Mouse (Mus musculus): ENCODE measurements around the gene Napa. TPM values are rescaled to one million over a fixed set of nuclear protein-coding genes. Genes with fewer than 3 reads are reported as not detected.

Gene Napa
- polyA plus RNA-seq, 1 experiment from 2014 or later, result 168 TPM

DNA sequence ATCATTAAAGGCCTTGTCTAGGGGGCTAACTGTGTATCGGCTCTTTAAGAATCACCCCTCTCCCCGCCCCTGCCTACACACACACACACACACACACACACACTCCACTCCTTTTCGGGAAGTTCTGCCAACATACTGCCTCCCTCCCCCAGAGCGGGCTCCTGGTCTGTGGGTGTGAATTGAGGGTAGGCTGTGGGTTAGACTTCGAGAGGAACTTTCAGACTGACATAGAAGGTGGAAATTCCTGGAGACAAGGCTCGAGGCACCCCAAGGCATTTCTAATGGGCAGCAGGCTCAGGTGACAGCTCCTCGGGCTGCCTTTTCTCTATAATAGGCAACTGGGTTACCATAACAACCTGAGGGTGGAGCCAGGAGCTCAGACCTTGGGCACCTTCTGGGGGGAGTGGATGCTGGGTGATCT, 33.9 kb downstream of the Napa start:
- H3K9ac ChIP-seq (ENCODE audit: low read depth, low read length), result no peak overlapping the region
- no peak for ATAC-seq (replicated peaks; ENCODE audit: insufficient number of reproducible peaks, low FRiP score, low TSS enrichment)

DNA sequence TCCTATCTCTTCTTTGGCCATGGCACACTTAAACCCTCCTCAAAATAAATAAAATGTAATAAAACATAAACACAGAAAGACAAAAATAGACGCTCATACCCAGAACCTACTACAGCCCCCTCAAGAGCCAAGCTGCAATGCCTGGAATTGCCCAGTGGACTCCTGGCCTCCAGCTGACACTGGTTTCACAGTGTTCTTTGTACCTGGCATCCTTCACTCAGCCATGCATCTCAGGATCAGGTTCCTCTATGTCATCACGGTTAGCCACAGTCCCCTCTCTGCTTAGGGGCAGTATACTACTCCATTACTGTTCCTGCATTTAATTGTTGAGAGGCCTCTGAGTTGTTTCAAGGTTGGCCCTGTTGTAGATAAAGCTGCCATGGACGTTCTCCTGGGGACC, 34.7 kb downstream of the Napa start:
- Histone ChIP-seq H3K4me1 (ENCODE audit: control insufficient read depth, insufficient read depth, low read length) (peaks cover 19% of the 10 kb centered on the region; the same call in 1 of the 2 replicates), H3K36me3 (ENCODE audit: control insufficient read depth, insufficient read depth, low read length) (no peaks in the 10 kb centered on the region), H3K27me3 (ENCODE audit: control insufficient read depth, insufficient read depth, low read length) (peaks cover 8% of the 10 kb centered on the region), H3K9me3 (replicated peaks; ENCODE audit: control insufficient read depth, low read length) (no peaks in the 10 kb centered on the region), H3K9ac (ENCODE audit: low read depth, low read length) (no peak overlapping the region), H3K27ac (ENCODE audit: low read depth, low read length) (no peak overlapping the region), H3K4me2 (no peak overlapping the region), H3K4me3 (ENCODE audit: low read depth, low read length) (no peak overlapping the region)
- no peak for ATAC-seq (replicated peaks; ENCODE audit: insufficient number of reproducible peaks, low FRiP score, low TSS enrichment)
- 52% methylated on average over 3 of the region's 3 CpGs for WGBS (ENCODE audit: insufficient replicate concordance)

More for the DNA sequence above, 33.9 kb downstream of the Napa start:
- Histone ChIP-seq H3K4me1 (ENCODE audit: control insufficient read depth, insufficient read depth, low read length) (peaks cover 19% of the 10 kb centered on the region; the same call in 1 of the 2 replicates), H3K27me3 (ENCODE audit: control insufficient read depth, insufficient read depth, low read length) (peaks cover 8% of the 10 kb centered on the region), H3K36me3 (ENCODE audit: control insufficient read depth, insufficient read depth, low read length) (0 out of 2 replicates have a peak, but pooled peaks cover 3% of the 10 kb centered on the region), H3K4me3 (ENCODE audit: low read depth, low read length) (no peak overlapping the region), H3K9me3 (replicated peaks; ENCODE audit: control insufficient read depth, low read length) (no peaks in the 10 kb centered on the region), H3K27ac (ENCODE audit: low read depth, low read length) (no peak overlapping the region), H3K4me2 (no peak overlapping the region; the same call in 1 of the 2 replicates)
- WGBS (ENCODE audit: insufficient replicate concordance), result 13% methylated on average over 7 of the region's 7 CpGs

DNA sequence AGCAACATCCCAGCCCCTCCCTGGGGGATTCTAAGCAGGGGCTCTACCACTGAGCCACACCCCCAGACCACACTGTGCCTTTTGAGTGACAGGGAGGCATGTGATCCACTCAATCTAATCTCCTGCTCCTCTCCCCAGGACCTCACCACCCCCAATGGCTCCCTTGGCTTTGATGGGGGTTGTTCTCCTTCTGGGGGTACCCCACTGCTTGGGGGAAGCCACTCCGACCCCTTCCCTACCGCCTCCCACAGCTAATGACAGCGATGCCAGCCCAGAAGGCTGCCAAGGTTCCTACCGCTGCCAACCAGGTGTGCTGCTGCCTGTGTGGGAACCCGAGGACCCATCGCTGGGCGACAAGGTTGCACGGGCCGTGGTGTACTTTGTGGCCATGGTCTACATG, 35.4 kb downstream of the Napa start:
- 85% methylated on average over 9 of the region's 9 CpGs for WGBS (ENCODE audit: insufficient replicate concordance)
- Histone ChIP-seq H3K27ac (ENCODE audit: low read depth, low read length) (no peak overlapping the region), H3K9me3 (replicated peaks; ENCODE audit: control insufficient read depth, low read length) (no peaks in the 10 kb centered on the region), H3K27me3 (ENCODE audit: control insufficient read depth, insufficient read depth, low read length) (peaks cover 8% of the 10 kb centered on the region), H3K4me3 (ENCODE audit: low read depth, low read length) (no peak overlapping the region), H3K9ac (ENCODE audit: low read depth, low read length) (no peak overlapping the region), H3K4me1 (ENCODE audit: control insufficient read depth, insufficient read depth, low read length) (peaks cover 18% of the 10 kb centered on the region; the same call in 1 of the 2 replicates), H3K4me2 (no peak overlapping the region), H3K36me3 (ENCODE audit: control insufficient read depth, insufficient read depth, low read length) (no peaks in the 10 kb centered on the region)
- ATAC-seq (replicated peaks; ENCODE audit: insufficient number of reproducible peaks, low FRiP score, low TSS enrichment), result no peak

GRCm38 (mm10) chr7:16134951-16135392, 36.7 kb downstream of the Napa start:
- 66% methylated on average over 7 of the region's 7 CpGs for WGBS (ENCODE audit: insufficient replicate concordance)
- ATAC-seq (replicated peaks; ENCODE audit: insufficient number of reproducible peaks, low FRiP score, low TSS enrichment), result no peak

DNA sequence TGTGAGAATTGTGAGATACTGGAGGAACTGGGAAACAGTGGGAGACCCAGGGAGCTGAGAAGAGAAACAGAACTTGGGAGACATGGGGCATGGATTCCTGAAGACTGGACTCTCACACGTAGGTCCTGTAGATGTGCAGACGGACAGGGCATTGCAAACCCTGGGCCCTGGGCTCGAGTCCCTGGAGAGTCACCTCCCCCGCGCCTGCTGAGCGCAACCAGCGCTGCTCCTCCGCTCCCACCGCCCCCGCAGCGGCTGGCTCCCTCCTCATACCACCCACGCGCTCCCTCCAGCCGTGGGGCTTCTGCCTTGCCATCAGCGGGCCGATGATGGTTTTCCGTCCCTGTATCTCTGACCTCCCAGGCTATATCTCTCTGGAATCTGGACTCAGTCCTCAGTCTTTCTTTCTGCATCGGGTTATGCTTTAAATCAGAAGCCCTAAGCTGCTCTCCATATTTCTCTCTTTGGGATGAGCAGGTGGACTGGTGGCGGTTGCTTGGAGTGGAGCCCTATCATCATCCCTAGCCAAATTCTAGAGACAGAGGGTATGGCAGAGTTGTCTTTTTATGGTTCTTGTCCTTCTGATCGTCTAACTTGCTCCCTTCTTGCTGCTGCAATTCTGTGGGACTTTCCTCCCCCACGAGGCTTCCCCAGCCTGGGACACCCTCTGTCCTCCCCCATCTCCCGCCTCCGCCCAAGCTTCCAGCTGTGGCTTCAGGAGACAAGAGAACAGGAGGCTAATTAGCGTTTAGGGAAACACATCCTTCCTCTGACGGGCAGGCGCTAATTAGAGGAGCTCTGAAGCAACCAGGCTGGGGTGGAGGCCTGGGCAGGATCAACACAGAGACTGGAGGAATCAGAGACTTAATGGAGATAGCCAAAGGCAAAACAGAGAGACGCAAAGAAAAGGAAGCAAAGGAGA, 48.5 kb downstream of the Napa start:
- no peaks in the 10 kb centered on the region for H3K36me3 ChIP-seq (ENCODE audit: control insufficient read depth, insufficient read depth, low read length)
- H3K27ac ChIP-seq (ENCODE audit: low read depth, low read length), result no peak overlapping the region
- H3K27me3 ChIP-seq (ENCODE audit: control insufficient read depth, insufficient read depth, low read length), result peaks cover 31% of the 10 kb centered on the region
- 30% methylated on average over 27 of the region's 27 CpGs for WGBS (ENCODE audit: insufficient replicate concordance)
- H3K4me1 ChIP-seq (ENCODE audit: control insufficient read depth, insufficient read depth, low read length), result no peaks in the 10 kb centered on the region
- no peak overlapping the region for H3K4me3 ChIP-seq (ENCODE audit: low read depth, low read length)
- no peak overlapping the region for H3K4me2 ChIP-seq
- ATAC-seq (replicated peaks; ENCODE audit: insufficient number of reproducible peaks, low FRiP score, low TSS enrichment), result no peak
- H3K9me3 ChIP-seq (replicated peaks; ENCODE audit: control insufficient read depth, low read length), result no peaks in the 10 kb centered on the region
- H3K9ac ChIP-seq (ENCODE audit: low read depth, low read length), result no peak overlapping the region

More at GRCm38 (mm10) chr7:16134951-16135392, 36.7 kb downstream of the Napa start:
- Histone ChIP-seq H3K9ac (ENCODE audit: low read depth, low read length) (no peak overlapping the region), H3K4me1 (ENCODE audit: control insufficient read depth, insufficient read depth, low read length) (peaks cover 11% of the 10 kb centered on the region; the same call in 1 of the 2 replicates), H3K36me3 (ENCODE audit: control insufficient read depth, insufficient read depth, low read length) (no peaks in the 10 kb centered on the region), H3K4me3 (ENCODE audit: low read depth, low read length) (no peak overlapping the region), H3K9me3 (replicated peaks; ENCODE audit: control insufficient read depth, low read length) (no peaks in the 10 kb centered on the region), H3K27ac (ENCODE audit: low read depth, low read length) (no peak overlapping the region), H3K4me2 (no peak overlapping the region), H3K27me3 (ENCODE audit: control insufficient read depth, insufficient read depth, low read length) (peaks cover 8% of the 10 kb centered on the region)

- H3K36me3 ChIP-seq (ENCODE audit: control insufficient read depth, insufficient read depth, low read length), result no peaks in the 10 kb centered on the region
- no peak overlapping the region for H3K4me3 ChIP-seq (ENCODE audit: low read depth, low read length)
- WGBS (ENCODE audit: insufficient replicate concordance), result 14% methylated on average over 15 of the region's 15 CpGs
- no peak overlapping the region for H3K4me2 ChIP-seq
- H3K27me3 ChIP-seq (ENCODE audit: control insufficient read depth, insufficient read depth, low read length), result peaks cover 31% of the 10 kb centered on the region
- no peak for ATAC-seq (replicated peaks; ENCODE audit: insufficient number of reproducible peaks, low FRiP score, low TSS enrichment)
- H3K27ac ChIP-seq (ENCODE audit: low read depth, low read length), result no peak overlapping the region
- no peaks in the 10 kb centered on the region for H3K9me3 ChIP-seq (replicated peaks; ENCODE audit: control insufficient read depth, low read length)
- no peaks in the 10 kb centered on the region for H3K4me1 ChIP-seq (ENCODE audit: control insufficient read depth, insufficient read depth, low read length)
- no peak overlapping the region for H3K9ac ChIP-seq (ENCODE audit: low read depth, low read length)
These were observed 49.4 kb downstream of the Napa start for GRCm38 (mm10) chr7:16147643-16148042.

DNA sequence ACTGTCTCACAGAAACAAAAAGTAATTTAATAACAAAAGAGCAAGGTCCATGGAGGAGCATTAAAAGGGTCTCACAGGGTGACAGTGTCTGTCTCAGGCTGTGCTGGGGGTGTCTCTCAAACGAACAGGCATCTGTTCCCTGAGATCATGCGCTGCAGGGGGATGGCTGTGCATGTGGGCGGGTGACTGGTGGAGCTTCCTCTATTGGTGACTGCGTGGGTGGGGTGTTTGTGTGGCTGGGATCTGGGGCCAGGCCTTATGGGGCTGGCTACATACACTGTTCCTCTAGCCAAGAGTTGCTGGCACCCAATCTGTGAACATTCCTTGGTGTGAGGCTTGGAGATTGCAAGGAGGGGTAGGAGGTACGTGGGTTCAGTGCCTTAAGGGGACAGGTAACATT, 51.0 kb downstream of the Napa start:
- no peaks in the 10 kb centered on the region for H3K36me3 ChIP-seq (ENCODE audit: control insufficient read depth, insufficient read depth, low read length)
- no peaks in the 10 kb centered on the region for H3K9me3 ChIP-seq (replicated peaks; ENCODE audit: control insufficient read depth, low read length)
- H3K4me1 ChIP-seq (ENCODE audit: control insufficient read depth, insufficient read depth, low read length), result no peaks in the 10 kb centered on the region
- no peak for ATAC-seq (replicated peaks; ENCODE audit: insufficient number of reproducible peaks, low FRiP score, low TSS enrichment)
- no peak overlapping the region for H3K27ac ChIP-seq (ENCODE audit: low read depth, low read length)
- H3K4me2 ChIP-seq, result no peak overlapping the region
- WGBS (ENCODE audit: insufficient replicate concordance), result 54% methylated on average over 5 of the region's 5 CpGs
- H3K9ac ChIP-seq (ENCODE audit: low read depth, low read length), result no peak overlapping the region
- no peak overlapping the region for H3K4me3 ChIP-seq (ENCODE audit: low read depth, low read length)
- peaks cover 31% of the 10 kb centered on the region for H3K27me3 ChIP-seq (ENCODE audit: control insufficient read depth, insufficient read depth, low read length)

DNA sequence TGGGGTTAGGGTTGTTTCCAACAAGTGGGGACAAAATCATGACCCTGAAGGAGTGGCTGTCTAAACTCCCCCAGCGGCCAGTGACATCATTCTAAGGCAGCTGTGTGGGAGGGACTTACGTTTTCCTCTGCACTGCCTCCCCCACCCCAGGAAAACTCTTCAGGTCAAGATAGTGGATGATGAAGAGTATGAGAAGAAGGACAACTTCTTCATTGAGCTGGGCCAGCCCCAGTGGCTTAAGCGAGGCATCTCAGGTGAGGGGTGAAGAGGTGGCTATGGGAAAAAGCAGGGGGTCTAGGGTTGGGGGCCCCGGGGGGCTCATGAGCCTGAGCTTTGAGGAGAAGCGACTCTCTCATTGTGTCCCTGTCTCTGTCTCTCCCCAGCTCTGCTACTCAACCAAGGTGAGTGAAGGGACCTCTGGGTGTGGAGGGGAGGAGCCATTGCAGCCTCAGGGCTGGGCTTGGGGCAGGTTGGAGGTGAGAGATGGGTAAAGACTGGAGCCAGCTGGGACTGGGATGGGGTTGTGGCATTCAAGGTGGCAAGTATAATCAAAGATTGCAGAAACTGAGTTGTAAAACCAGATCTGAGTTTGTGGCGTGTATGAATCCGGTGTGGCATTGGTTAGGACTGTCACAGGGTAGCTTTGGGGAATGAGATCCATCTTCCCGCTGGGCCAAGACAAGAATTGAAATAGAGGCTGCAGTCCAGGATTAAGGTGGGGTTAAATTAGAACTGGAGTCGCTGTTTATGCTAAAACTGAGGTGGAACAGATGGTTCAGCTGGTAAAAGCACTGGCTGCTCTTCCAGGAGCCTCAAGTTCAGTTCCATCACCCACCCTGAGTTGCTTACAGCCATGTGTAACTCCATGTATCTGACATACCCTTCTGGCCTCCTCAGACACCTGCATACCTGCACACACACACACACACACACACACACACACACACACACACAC, 52.2 kb downstream of the Napa start:
- Histone ChIP-seq H3K9me3 (replicated peaks; ENCODE audit: control insufficient read depth, low read length) (no peaks in the 10 kb centered on the region), H3K9ac (ENCODE audit: low read depth, low read length) (no peak overlapping the region), H3K4me1 (ENCODE audit: control insufficient read depth, insufficient read depth, low read length) (0 out of 2 replicates have a peak, but pooled peaks cover 3% of the 10 kb centered on the region), H3K27me3 (ENCODE audit: control insufficient read depth, insufficient read depth, low read length) (peaks cover 25% of the 10 kb centered on the region), H3K4me3 (ENCODE audit: low read depth, low read length) (no peak overlapping the region), H3K4me2 (no peak overlapping the region), H3K36me3 (ENCODE audit: control insufficient read depth, insufficient read depth, low read length) (no peaks in the 10 kb centered on the region), H3K27ac (ENCODE audit: low read depth, low read length) (no peak overlapping the region)
- no peak for ATAC-seq (replicated peaks; ENCODE audit: insufficient number of reproducible peaks, low FRiP score, low TSS enrichment)
- WGBS (ENCODE audit: insufficient replicate concordance), result 67% methylated on average over 9 of the region's 9 CpGs

Measured in heart, embryonic 11.5 days (tissue).